16 mouse cellular contexts compared by ENCODE assay signal in the genomic region with DNA sequence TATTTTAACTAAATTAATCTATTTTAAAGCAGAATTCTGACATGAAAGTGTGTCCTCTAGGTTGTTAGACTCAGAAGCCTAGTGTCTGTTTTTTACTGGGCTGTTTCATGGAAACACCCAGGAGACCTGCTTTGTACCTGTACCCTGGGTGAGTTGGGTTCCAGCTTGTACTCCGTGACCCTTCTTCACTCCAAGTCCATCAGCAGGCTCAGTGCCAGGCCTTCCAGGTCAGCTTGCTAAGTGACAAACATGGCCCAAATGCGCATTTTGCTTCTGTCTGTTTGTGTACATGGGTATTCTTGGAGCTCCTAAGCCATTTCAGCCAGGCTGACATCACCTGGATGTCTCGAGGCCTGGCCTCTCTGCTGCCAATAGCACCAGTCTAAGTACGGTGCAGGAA.
"Had no signal": no experiment of that assay in that cellular context is flagged by ENCODE, and none has a peak within 500 bp of the region (broad histone marks: within the 10 kb centered on the region; RNA-seq: fewer than 3 reads in every experiment).

No protein-coding gene starts in this region.

- H3K9me3 ChIP-seq: limb, embryonic 12.5 days; limb, embryonic 15.5 days; liver, embryonic 13.5 days had no signal

- H3K27ac ChIP-seq: kidney, postnatal 0 days; limb, embryonic 12.5 days; limb, embryonic 15.5 days; liver, embryonic 13.5 days; stomach, postnatal 0 days had no signal

- H3K27me3 ChIP-seq: limb, embryonic 12.5 days; limb, embryonic 15.5 days; liver, embryonic 13.5 days had no signal

- H3K4me2 ChIP-seq: limb, embryonic 12.5 days; limb, embryonic 15.5 days; liver, embryonic 13.5 days; midbrain, embryonic 11.5 days had no signal

- H3K36me3 ChIP-seq: limb, embryonic 12.5 days; limb, embryonic 15.5 days; liver, embryonic 13.5 days had no signal

- DNase-seq: kidney, adult 2 months; kidney, postnatal 25 days; liver, embryonic 13.5 days; lung, adult 2 months; lung, postnatal 14 days; lung, postnatal 4 days; midbrain, embryonic 14.5 days; right cerebral cortex, postnatal 14 days; right cerebral cortex, postnatal 4 days; thymus, adult 2 months; thymus, postnatal 14 days had no signal

- H3K9ac ChIP-seq: limb, embryonic 12.5 days; limb, embryonic 15.5 days; liver, embryonic 13.5 days had no signal

- H3K4me3 ChIP-seq: limb, embryonic 12.5 days; limb, embryonic 15.5 days; liver, embryonic 13.5 days had no signal
